Mouse (Mus musculus): ENCODE results near the gene Ssxb2. TPM values are rescaled to one million over a fixed set of nuclear protein-coding genes. Genes with fewer than 3 reads are reported as not detected.
"Not testable (repeated sequence)": the region's sequence is repeated elsewhere in the genome, so short reads cannot be mapped to it uniquely, and the experiment has no call there.

The Ssxb2 gene
- not detected in 2 replicates for polyA plus RNA-seq (2015; fragmentation: Nextera tagmentation; extraction: Ambion mirVana)

GRCm38 (mm10) chrX:8461626-8462025, at the start of gene Ssxb2:
Gene Ssxb2, minus strand, starts transcription at chrX:8461726.
- not testable (repeated sequence) for H3K4me3 ChIP-seq; H3K36me3 ChIP-seq; H3K27ac ChIP-seq; H3K9me3 ChIP-seq; H3K4me2 ChIP-seq; H3K27me3 ChIP-seq; H3K4me1 ChIP-seq; H3K9ac ChIP-seq; ATAC-seq (ENCODE audit: insufficient number of reproducible peaks, insufficient read depth, low FRiP score, low TSS enrichment, low read depth)
- 60% methylated on average over 2 of the region's 2 CpGs for WGBS

GRCm38 (mm10) chrX:8413005-8413404, 48.5 kb downstream of the Ssxb2 start, which contains the start of gene Ssxb1:
Gene Ssxb1, plus strand, starts transcription at chrX:8413305.
- H3K36me3 ChIP-seq; H3K4me2 ChIP-seq; ATAC-seq (ENCODE audit: insufficient number of reproducible peaks, insufficient read depth, low FRiP score, low TSS enrichment, low read depth); H3K4me3 ChIP-seq; H3K27ac ChIP-seq; H3K27me3 ChIP-seq; H3K9me3 ChIP-seq; H3K4me1 ChIP-seq; H3K9ac ChIP-seq: not testable (repeated sequence)
- 26% methylated on average over 1 of the region's 1 CpGs for WGBS

Other genes starting within 250 kb of the Ssxb2 start
- gene Ftsj1, start 209.3 kb downstream of the Ssxb2 start, polyA plus RNA-seq (2015; fragmentation: Nextera tagmentation; extraction: Ambion mirVana) = 41.7 and 47.2 TPM in 2 replicates
- 0.53 and 1.2 TPM in 2 replicates for gene Slc38a5, start 190.6 kb downstream of the Ssxb2 start, polyA plus RNA-seq (2015; fragmentation: Nextera tagmentation; extraction: Ambion mirVana)
- not detected in 2 replicates for gene Ssxb10, start 134.3 kb downstream of the Ssxb2 start, polyA plus RNA-seq (2015; fragmentation: Nextera tagmentation; extraction: Ambion mirVana)
- not detected in 2 replicates for gene Ssxb9, start 94.7 kb downstream of the Ssxb2 start, polyA plus RNA-seq (2015; fragmentation: Nextera tagmentation; extraction: Ambion mirVana)
- not detected in 2 replicates for gene Ssxb1, start 48.4 kb downstream of the Ssxb2 start, polyA plus RNA-seq (2015; fragmentation: Nextera tagmentation; extraction: Ambion mirVana)
- not detected in 2 replicates for gene Gm14459, start 63.2 kb upstream of the Ssxb2 start, polyA plus RNA-seq (2015; fragmentation: Nextera tagmentation; extraction: Ambion mirVana)
- not detected in 2 replicates for gene Ssxb6, start 86.5 kb upstream of the Ssxb2 start, polyA plus RNA-seq (2015; fragmentation: Nextera tagmentation; extraction: Ambion mirVana)
- gene Ssxb3, start 130.1 kb upstream of the Ssxb2 start, polyA plus RNA-seq (2015; fragmentation: Nextera tagmentation; extraction: Ambion mirVana) = not detected in 2 replicates
- gene Ssxb8, start 229.1 kb upstream of the Ssxb2 start, polyA plus RNA-seq (2015; fragmentation: Nextera tagmentation; extraction: Ambion mirVana) = not detected in 2 replicates